Mouse (Mus musculus) v-Abl transformed pro-B cells (cell line): ENCODE measurements at regions not wholly inside any gene's neighbourhood (a gene's known extent, or its start where the extent isn't known, plus 50 kb on each side); places are given as distances from the start of the nearest gene placed in this dataset.

ENCODE experiments used
- in situ Hi-C, 2 experiments: fragments of 400-800 bp; cut with MboI; formaldehyde crosslinking; loops; one replicate each; pipeline ENCODE4 v1.15.1; 2025; ENCODE audit not compliant: unreplicated experiment in 2 of 2

DNA sequence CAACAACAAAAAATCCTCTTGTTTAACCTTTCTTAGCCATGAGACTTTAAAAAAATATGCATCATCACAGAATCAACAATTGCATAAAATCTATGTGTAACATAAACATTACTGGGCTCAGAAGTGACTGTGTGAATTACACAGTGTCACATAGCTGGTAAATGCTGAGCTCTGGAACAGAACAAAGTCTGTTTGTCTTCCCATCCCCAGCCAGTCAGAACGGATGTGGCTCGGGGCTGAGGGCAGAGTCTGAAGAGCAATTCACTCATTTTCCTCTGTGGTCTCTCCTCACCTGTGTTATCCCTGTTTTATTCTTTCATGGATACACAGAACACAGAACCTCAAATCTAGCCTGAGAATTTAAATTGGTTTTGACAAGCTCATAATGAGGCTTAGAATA is 261.0 kb upstream of the Sp4 start:
- in situ Hi-C loops: no loop called here

DNA sequence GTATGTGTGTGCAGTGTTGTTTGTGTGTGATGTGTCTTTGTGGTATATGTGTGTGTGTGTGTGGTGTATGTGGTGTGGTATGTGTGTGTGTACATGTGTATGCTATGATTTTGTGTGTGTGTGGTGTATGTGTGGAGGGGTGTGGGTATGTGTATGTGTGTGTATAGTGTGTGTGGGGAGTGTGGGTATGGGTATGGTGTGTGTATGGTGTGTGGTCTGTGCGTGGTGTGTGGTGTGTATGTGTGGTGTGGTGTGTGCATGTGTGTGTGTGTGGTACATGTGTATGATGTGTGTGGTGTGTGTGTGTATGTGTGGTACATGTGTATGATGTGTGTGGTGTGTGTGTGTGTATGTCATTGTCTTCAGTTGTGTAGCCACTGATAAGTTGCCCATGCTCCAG is 247.8 kb upstream of the Sp4 start:
- in situ Hi-C loops: no loop called here

DNA sequence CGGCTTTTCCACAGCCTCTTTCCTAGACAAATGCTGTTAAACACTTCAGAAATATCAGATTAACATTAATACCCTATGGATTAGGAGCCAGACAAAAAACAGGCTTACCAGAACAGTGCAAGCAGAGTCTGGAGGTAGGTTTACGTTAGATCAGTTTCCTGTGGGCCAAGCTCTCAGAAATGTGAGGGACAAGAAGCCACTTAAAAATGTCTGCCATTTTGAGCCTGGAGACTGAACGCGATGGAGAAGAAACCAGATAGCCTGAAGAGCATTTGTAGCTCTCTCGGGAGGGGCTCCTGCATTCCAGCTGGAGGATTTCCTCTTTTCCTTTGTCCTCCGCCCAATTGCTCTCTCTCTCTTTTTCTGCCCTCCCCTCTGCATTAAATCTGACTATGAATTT is 239.1 kb upstream of the Sp4 start:
- in situ Hi-C loops: no loop called here

GRCm38 (mm10) chr12:118530514-118530913 is 229.3 kb upstream of the Sp4 start:
- in situ Hi-C loops: no loop called here

- in situ Hi-C loops: no loop called here
Observed at GRCm38 (mm10) chr12:118529428-118530361, 228.5 kb upstream of the Sp4 start.

DNA sequence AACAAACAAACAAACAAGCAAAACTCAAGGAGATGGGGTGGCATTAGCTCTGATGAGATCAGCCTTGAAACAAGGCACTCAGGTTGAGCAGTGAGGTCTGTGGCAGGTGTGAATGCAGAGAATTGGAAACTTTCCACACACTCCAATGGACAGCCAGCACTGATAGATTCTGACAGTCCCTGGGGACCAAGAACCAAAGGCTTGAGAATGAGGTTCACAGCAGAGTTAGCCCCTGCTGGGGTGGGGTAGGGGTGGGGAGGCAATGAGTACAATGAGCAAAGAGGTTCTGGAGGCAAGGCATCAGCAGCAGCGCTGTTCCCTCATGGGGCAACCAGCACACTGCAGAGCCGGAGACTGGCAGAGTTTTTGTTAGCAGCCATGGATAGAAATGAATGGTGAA is 220.5 kb upstream of the Sp4 start:
- in situ Hi-C loops: no loop called here

DNA sequence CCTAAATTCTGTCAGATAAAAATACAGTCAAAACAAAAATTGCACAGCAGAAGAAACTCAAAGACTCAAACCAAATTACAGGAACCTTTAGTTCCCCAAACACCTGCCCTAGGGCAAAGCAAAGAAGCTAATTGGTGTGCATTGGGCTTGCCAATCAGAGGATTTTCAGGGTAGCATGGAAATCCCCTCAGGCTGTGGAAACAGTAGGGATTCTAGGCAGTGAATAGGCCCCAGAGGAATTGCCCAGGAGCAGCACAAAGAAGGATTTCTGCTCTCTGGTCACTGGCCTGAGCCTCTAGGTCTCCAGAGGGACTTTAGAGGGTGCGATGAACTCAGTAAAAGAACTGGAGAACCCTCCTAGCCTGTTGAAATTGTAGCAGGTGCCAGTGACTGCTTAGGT is 220.1 kb upstream of the Sp4 start:
- in situ Hi-C loops: no loop called here

DNA sequence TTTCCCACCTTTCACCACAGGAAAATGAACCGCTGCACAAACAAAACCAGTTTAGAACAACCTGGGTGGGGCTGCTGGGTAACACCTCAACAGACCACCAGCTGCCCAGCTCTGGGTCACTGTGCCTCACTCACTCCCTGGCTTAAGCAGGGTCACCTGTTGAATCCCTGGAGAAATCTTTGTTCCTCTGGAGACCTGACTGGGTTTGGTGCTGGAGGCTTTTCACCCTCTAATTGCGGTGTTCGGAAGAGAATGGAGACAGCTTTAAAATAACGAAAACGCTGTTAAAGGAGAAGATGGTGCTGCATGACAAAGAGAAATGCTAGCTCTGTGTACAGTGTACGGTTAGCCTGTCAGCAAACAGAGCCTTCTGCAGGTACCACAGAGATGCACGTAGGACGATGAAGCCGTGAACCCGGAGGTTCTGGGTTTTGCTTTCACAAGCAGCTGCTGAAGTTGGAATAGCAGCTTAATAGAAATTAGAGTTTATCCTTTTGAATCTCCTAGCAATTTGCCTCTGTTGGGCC is 218.6 kb upstream of the Sp4 start:
- in situ Hi-C loops: no loop called here

DNA sequence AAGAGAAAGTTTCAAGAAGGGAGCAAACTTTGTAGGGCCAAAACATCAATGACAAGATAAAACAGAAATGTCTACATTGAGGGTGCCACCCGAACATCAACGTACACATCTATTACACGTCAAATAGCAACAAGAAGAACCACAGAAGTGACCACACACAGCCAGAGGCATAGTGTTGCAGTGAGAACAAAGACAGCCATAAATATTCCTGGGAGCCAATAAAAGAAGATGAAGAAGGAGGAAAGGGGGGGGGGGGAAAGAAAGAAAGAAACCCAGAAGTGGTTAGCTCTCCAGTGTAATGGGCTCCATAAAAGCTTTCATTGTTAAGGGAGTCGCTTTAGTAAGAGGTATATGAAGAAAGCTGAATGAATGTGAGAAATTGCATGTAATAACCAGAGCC is 209.7 kb upstream of the Sp4 start:
- in situ Hi-C loops: no loop called here

DNA sequence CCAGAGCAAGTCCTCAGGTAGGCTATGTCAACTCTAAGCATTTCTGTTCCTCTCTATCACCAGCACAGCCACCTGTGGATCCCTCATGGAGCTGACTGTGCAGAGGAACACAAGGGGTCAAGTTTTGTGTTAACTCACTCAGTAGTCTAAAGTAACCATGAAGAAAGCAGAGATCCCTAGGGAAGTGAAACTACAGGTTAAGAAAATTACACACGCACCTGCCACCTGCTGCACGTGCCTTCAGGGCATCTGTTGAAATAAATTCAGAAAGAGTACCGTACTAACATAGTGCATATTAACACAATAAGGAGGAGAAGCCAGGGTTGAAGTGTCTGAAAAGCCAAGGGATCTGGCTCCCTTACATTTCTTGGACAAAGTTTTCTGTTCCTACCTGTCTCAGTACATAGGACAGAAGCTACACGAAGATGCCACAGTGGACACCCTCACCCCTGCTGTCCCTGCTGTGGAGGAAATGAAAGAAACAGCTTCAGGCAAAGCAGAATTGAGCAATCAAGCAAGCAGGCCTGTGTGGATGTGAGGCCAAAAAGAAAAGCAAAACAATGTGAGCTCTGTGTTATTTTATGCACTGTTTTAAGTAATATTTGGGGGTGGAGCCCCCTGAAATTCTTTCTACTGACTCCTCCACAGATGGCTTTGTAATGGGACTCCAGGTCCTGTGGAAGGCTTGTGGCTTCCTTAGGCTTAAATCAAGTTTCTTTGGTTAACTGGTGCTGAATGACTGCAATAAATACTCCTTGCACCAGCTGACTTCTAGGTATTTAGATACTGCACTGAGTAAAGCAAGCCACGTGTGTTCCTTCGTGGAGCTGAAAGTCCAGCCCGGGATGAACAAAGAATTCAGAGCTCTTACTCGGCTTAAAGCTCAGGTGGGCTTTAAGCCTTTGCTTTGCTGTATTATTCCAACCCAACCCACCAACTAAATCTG is 208.0 kb upstream of the Sp4 start:
- in situ Hi-C loops: no loop called here

DNA sequence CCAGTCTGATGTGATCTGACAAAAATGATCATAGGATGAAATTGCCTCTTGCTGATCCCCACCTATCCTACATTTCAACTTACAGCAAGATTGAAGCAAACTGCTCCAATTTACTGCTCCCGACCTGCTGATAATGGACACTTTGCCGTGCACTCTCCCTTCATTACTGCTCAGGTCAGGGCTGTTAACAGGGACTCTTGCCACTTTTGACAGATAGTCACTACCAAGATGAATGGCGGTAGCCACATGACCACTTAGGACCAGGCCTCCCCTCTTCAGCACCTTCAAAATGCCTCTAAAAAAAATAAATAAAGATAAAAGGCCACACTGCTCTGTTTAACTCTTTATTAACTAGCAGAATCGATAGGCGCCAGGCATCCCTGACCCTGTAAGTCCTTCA is 199.2 kb upstream of the Sp4 start:
- in situ Hi-C loops: no loop called here

- in situ Hi-C loops: loop anchor here in 1 of 2 experiments (25.0 kb wide), 1 partner anchor 1101 kb away; no protein-coding TSS in a partner anchor
Observed at GRCm38 (mm10) chr12:118488038-118488437, 186.8 kb upstream of the Sp4 start.

DNA sequence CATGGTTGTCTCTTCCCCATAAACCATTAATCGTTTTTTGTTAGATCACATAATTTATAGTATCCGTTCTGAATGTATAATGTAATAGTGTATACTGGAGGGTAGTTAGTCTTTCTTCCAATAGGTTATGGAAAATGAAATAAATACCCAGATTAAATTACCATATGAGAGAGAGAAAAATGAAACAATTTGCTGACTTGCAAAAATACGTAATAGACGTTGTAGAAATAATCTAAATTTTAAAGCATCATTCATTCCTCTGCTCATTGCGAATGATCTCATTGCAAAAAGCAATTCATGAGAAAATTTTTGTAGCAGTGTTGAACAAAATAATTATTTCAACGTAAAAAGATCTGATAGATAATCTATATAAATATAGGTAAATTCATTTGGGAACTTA is 185.2 kb upstream of the Sp4 start:
- in situ Hi-C loops: loop anchor here in 1 of 2 experiments (25.0 kb wide), 1 partner anchor 1099 kb away; no protein-coding TSS in a partner anchor

DNA sequence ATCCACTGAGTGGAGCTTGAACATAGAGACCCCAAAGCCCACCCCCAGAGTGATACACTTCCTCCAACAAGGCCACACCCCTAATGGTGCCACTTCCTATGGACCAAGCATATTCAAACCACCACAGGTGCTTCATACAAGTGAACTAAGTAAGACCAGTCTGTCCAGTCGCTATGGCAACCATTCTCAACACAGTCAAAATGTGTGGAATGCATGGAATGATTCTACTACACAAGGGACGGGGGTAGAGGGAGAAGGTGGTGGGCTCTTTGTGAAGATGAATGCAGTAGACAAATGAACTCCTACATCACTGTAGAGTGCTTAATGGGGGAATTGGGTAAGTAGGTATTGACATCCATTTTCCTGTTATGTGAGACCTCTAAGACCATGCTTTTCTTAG is 180.1 kb upstream of the Sp4 start:
- in situ Hi-C loops: loop anchor here in 1 of 2 experiments (25.0 kb wide), 1 partner anchor 1094 kb away; no protein-coding TSS in a partner anchor

- in situ Hi-C loops: loop anchor here (25.0 kb wide), 2 partner anchors 1062 to 1087 kb away; no protein-coding TSS in a partner anchor
Observed at GRCm38 (mm10) chr12:118474732-118475131, 173.5 kb upstream of the Sp4 start.

- in situ Hi-C loops: loop anchor here in 1 of 2 experiments (25.0 kb wide), 1 partner anchor 1055 kb away; no protein-coding TSS in a partner anchor
Observed at GRCm38 (mm10) chr12:118466837-118467236, 165.6 kb upstream of the Sp4 start.

DNA sequence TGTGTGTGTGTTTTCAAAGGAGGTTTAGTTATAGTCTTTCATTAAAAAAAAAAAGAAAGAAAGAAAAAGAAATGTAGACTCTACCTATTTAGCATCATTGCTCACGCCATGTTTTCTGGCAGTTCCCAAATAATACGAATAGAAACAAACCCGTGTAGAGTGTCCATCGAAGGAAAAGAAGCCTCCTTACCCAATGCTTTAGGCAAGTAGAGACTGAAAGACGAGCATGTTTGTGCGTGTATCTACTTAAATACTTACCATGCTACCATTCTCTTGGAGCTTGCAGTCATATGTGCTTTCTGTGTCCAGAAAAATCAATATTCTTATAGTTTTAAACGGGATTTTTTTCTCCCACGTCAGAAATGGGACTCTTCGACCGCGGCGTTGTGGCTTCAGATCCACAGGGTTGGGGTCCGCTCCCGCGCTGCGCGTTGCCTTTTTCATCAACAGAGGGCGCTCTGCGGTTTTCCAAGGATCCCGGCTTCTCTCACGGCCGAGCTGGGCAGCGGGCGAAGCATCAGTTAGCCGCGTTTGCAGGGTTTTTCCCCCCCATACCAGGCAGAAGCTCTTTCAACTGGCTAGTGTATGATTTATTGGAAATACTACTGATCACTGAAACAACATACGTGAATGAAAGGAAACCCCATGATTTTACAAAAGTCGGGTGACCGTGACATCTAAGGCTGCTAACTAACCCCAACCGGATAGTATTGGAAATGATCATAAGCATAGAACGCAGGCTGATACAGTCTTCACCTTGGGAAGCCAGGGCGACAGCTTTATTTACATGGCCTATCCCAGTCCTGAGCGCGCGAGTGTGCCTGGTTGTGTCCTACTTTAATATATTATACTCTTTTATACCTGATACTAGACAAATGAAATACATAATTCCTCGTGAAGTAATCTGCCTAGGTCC is 156.5 kb upstream of the Sp4 start:
- in situ Hi-C loops: loop anchor here (5.0 to 25.0 kb wide), 5 partner anchors 143 to 1045 kb away; no protein-coding TSS in a partner anchor

DNA sequence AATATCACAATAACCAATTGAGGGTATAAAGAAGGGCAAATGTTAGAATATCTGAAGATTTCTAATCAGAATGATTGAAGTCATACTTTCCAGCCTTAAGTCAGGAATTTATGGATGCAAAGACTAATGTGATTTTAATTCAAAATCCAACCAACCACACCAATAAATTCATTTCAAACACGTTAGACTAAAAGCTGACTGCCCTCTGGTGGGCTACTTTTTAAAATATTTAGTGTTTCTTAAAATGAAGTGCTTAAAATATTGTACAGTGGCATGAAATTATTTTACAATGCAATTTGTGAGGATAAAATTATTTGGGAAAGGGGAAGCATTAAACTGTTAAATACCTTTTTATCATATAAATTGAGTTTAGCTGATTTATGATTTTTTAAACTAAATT is 154.4 kb upstream of the Sp4 start:
- in situ Hi-C loops: loop anchor here (5.0 to 25.0 kb wide), 5 partner anchors 141 to 1043 kb away; no protein-coding TSS in a partner anchor

GRCm38 (mm10) chr12:118439626-118440025 is 138.4 kb upstream of the Sp4 start:
- in situ Hi-C loops: no loop called here

- in situ Hi-C loops: no loop called here
Observed at GRCm38 (mm10) chr12:118438882-118439281, 137.6 kb upstream of the Sp4 start.
